Mouse (Mus musculus) liver, embryonic 12.5 days (tissue): ENCODE measurements around the gene Emp2. TPM values are rescaled to one million over a fixed set of nuclear protein-coding genes. Genes with fewer than 3 reads are reported as not detected.
"Not testable (repeated sequence)": the region's sequence is repeated elsewhere in the genome, so short reads cannot be mapped to it uniquely, and the experiment has no call there.

Experiments
- ATAC-seq: fragments of 200-750 bp; cut with Nextera tagmentation; 2 replicates; pipeline ENCODE4 v1.8.0; 2017; ENCODE audit warnings: moderate number of reproducible peaks, mild to moderate bottlenecking, moderate library complexity
- H3K27ac ChIP-seq: fragments of 300-500 bp; sonication (generic); 2 replicates; pipeline ENCODE4 v1.5.1; 2016; ENCODE audit warnings: mild to moderate bottlenecking
- H3K27me3 ChIP-seq: fragments of 300-500 bp; sonication (generic); replicated peaks from 2 replicates; pipeline ENCODE4 v1.6.1; 2016; ENCODE audit warnings: mild to moderate bottlenecking, moderate library complexity
- H3K36me3 ChIP-seq: fragments of 300-500 bp; sonication (generic); 2 replicates; pipeline ENCODE4 v1.6.1; 2016; ENCODE audit warnings: mild to moderate bottlenecking, moderate library complexity
- H3K4me1 ChIP-seq: fragments of 300-500 bp; sonication (generic); 2 replicates; pipeline ENCODE4 v1.6.1; 2016
- H3K4me2 ChIP-seq: fragments of 300-500 bp; sonication (generic); 2 replicates; pipeline ENCODE4 v1.6.1; 2016; ENCODE audit warnings: mild to moderate bottlenecking, moderate library complexity
- H3K4me3 ChIP-seq: fragments of 300-500 bp; sonication (generic); 2 replicates; pipeline ENCODE4 v1.5.1; 2016; ENCODE audit warnings: mild to moderate bottlenecking, moderate library complexity
- H3K9ac ChIP-seq: fragments of 300-500 bp; sonication (generic); 2 replicates; pipeline ENCODE4 v1.6.1; 2016; ENCODE audit warnings: mild to moderate bottlenecking, moderate library complexity
- H3K9me3 ChIP-seq: fragments of 300-500 bp; sonication (generic); replicated peaks from 2 replicates; pipeline ENCODE4 v1.6.1; 2016; ENCODE audit warnings: mild to moderate bottlenecking, moderate library complexity
- WGBS: fragments of 180-500 bp; shearing (Covaris S2); methylation state at CpG from one replicate; pipeline ENCODE4 v1.1.7; 2016; ENCODE audit not compliant: insufficient replicate concordance; 5-methylcytosine and 5-hydroxymethylcytosine counted together
- microRNA-seq: library from miRNA; unstranded; fragments of <30 nt; microRNA quantifications from one replicate; pipeline ENCODE4, GENCODE M21; 2017
- polyA plus RNA-seq: library from polyadenylated mRNA; unstranded; fragments of >200 nt; fragmentation: Nextera tagmentation; extraction: Ambion mirVana; gene quantifications from 2 replicates; pipeline ENCODE4 v1.2.1, GENCODE M21; 2016

Gene Emp2
- polyA plus RNA-seq, 1 experiment from 2014 or later: 5.7 TPM

DNA sequence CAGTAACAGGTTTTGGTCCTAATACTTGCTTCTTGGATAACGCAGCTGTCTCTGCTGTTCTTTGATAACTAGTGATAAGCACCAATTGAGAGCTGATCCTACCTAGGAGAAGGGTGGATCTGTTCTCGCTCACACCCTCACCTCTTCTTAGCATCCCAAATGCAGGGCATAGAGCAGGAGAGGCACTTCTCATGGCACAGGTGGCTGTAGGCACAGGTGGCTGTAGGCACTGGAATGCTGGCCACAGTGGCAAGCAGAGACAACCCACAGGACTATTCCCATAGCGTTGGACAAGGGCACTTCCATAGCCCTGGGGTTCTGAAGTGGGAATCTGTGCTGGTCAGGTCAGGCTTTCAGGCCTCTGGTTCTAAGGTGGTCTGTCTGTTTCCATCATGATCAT is 31.9 kb downstream of the Emp2 start:
- Histone ChIP-seq H3K4me1 (no peaks in the 10 kb centered on the region), H3K36me3 (no peaks in the 10 kb centered on the region), H3K9me3 (no peaks in the 10 kb centered on the region), H3K4me2 (no peak overlapping the region), H3K27ac (no peak overlapping the region), H3K4me3 (no peak overlapping the region), H3K27me3 (no peaks in the 10 kb centered on the region), H3K9ac (no peak overlapping the region)
- 61% methylated on average over 3 of the region's 3 CpGs for WGBS
- ATAC-seq: no peak

DNA sequence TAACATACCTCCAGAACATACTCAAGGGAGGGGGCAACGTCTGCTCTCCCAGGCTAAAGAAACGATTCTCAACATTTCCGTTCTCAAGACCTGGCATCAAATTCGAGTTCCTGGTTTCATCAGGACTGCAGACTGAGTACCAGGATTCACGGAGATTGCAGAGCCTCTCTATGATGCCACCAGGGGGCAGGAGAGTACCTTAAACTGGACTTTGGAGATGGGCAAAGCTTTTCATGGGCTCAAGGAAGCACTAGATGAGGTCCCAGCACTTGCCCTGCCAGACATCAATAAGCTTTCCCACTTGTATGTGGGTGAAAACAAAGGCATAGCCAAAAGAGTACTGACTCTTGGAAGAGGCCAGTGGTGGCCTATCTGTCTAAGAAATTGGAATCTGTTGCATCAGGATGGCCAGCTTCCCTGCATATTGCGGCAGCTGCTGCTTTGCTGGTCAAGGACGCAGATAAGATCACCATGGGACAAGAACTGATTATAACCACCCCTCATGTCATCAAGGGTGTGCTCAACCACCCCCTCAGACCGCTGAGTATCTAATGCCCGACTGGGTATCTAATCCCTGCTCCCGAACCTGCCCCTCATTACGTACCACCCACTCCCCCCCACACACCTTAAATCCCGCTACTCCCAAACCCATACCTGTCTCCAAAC is 33.3 kb downstream of the Emp2 start:
- Histone ChIP-seq H3K27ac (no peak overlapping the region), H3K4me1 (no peaks in the 10 kb centered on the region), H3K36me3 (no peaks in the 10 kb centered on the region), H3K27me3 (no peaks in the 10 kb centered on the region), H3K4me2 (no peak overlapping the region), H3K9ac (no peak overlapping the region), H3K9me3 (no peaks in the 10 kb centered on the region), H3K4me3 (no peak overlapping the region)
- whole genome bisulfite sequencing: 40% methylated on average over 12 of the region's 12 CpGs
- ATAC-seq: no peak

DNA sequence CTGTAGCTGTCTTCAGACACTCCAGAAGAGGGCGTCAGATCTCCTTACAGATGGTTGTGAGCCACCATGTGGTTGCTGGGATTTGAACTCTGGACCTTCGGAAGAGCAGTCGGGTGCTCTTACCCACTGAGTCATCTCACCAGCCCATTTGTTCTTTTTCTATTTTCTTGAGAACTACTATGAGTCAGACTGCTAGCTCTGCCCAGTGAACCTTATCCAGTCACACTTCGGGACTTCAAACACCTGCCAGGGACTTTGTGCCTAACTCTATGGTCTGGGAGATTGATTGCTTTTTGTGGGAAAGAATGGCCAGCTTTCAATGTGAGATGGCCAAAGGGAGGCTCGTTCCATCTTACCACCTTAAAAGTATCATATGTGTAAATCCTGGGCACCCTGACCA is 37.0 kb downstream of the Emp2 start:
- not testable (repeated sequence) for H3K27ac ChIP-seq, H3K4me3 ChIP-seq, H3K9me3 ChIP-seq, H3K9ac ChIP-seq, H3K27me3 ChIP-seq, H3K4me1 ChIP-seq, H3K4me2 ChIP-seq, ATAC-seq, H3K36me3 ChIP-seq
- 63% methylated on average over 5 of the region's 5 CpGs for WGBS

DNA sequence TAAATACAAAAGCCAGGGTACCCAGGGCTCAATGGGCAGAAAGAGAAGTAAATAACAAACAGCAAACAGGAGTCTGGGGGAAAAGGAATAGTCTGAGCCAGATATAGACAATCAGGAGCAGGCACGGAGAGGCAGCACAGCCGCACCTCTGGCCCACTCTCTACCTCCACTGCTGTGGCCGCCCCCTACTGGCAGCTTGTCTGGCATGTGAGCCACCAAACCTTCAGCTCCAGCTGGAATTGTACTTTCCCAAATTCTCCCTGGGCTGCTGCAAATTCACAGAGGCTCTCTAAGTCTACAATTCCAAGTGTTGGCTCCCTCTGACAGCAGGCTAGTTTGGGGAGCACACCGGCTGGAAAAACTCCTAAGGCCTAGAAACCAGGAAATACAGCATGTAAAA is 39.3 kb downstream of the Emp2 start:
- Histone ChIP-seq H3K27me3 (no peaks in the 10 kb centered on the region), H3K4me1 (no peaks in the 10 kb centered on the region), H3K27ac (no peak overlapping the region), H3K9me3 (no peaks in the 10 kb centered on the region), H3K9ac (no peak overlapping the region), H3K36me3 (no peaks in the 10 kb centered on the region), H3K4me3 (no peak overlapping the region), H3K4me2 (no peak overlapping the region)
- no peak for ATAC-seq
- 55% methylated on average over 4 of the region's 4 CpGs for WGBS

DNA sequence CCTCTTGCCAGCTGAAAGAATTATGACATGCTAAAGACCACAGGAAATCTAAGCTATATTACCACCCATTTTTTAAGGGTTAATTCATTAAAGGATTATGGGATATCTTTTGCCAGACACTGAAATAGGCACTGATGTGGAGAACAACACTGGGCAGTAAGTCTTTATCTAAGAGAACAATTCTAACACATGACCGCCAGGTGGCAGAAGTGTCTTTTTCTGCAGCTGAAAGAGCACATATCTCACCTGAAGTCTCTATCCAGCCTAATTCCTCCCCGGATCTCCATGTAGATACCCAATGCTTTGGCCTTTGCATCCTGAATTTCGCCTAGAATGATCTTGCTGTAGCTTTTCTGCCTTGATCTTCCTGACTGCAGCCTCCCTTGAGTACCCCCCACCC is 41.5 kb downstream of the Emp2 start:
- Histone ChIP-seq H3K36me3 (no peaks in the 10 kb centered on the region), H3K9ac (no peak overlapping the region), H3K27ac (no peak overlapping the region), H3K4me3 (no peak overlapping the region), H3K9me3 (no peaks in the 10 kb centered on the region), H3K4me2 (no peak overlapping the region), H3K4me1 (no peaks in the 10 kb centered on the region), H3K27me3 (no peaks in the 10 kb centered on the region)
- no peak for ATAC-seq
- 11% methylated on average over 3 of the region's 3 CpGs for WGBS

DNA sequence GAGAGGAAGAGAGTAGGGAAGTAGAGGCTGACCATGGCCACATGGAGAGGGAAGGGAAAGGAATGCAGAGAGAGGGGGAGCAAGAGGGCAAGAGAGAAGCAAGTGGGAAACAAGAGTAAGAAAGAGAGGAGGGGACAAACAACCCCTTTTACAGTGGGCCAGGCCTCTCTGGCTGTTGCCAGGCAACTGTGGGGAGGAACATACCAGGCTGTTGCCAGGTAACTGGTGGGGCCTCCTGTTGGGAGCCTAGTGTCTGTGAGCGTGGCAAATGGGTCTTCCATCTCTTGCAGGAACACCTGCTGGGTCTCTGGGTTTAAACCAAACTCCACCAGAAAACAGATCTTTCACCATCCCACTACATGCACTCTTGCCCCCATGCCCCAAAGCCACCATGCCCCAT is 59.8 kb downstream of the Emp2 start:
- Histone ChIP-seq H3K36me3 (no peaks in the 10 kb centered on the region), H3K4me3 (no peak overlapping the region), H3K4me2 (no peak overlapping the region), H3K9ac (no peak overlapping the region), H3K4me1 (no peaks in the 10 kb centered on the region), H3K9me3 (no peaks in the 10 kb centered on the region), H3K27me3 (no peaks in the 10 kb centered on the region), H3K27ac (no peak overlapping the region)
- ATAC-seq: no peak
- 46% methylated on average over 1 of the region's 1 CpGs for WGBS

DNA sequence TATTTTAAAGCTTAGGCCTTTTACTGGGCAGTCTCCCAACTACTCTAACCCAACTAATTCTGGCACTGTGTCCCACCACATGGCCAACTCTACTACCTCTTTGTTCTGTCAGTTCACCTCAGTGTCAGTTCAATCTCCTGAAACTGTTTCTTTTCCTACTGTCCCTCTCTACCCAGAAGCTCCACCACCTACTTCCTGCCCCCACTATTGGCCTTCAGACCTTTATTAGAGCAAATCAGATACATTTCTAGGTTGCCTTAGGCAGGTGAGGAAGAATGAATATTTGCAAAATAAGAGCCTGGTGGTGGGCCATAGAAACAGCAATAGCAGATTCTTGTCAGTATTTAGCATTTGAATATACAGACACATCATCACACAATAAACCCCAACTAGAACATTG is 77.2 kb downstream of the Emp2 start:
- Histone ChIP-seq H3K9ac (no peak overlapping the region), H3K27ac (no peak overlapping the region), H3K9me3 (no peaks in the 10 kb centered on the region), H3K4me3 (no peak overlapping the region), H3K4me2 (no peak overlapping the region), H3K4me1 (no peaks in the 10 kb centered on the region), H3K27me3 (no peaks in the 10 kb centered on the region), H3K36me3 (no peaks in the 10 kb centered on the region)
- no peak for ATAC-seq

Small RNAs within 50 kb of the gene (microRNA-seq; reads per million reads assigned to microRNA genes)
- gene Gm22932: not detected

Other genes with a start within 250 kb of the Emp2 start
- 0.96 and 1.2 TPM in 2 replicates for gene Rpl39l, start 143.7 kb downstream of the Emp2 start, polyA plus RNA-seq
- gene Atf7ip2, start 121.3 kb downstream of the Emp2 start, polyA plus RNA-seq: 0.32 and 0.35 TPM in 2 replicates
- gene Tekt5, start 81.5 kb upstream of the Emp2 start, polyA plus RNA-seq: 0.08 TPM in 1 of 2 replicates, not detected in the other
- 49.4 and 52.0 TPM in 2 replicates for gene Nubp1, start 98.0 kb upstream of the Emp2 start, polyA plus RNA-seq
- 1.7 and 1.8 TPM in 2 replicates for gene Tvp23a, start 133.4 kb upstream of the Emp2 start, polyA plus RNA-seq
- 0.13 TPM in 1 of 2 replicates, not detected in the other for gene Ciita, start 166.1 kb upstream of the Emp2 start, polyA plus RNA-seq
- 7.6 and 7.8 TPM in 2 replicates for gene Dexi, start 229.1 kb upstream of the Emp2 start, polyA plus RNA-seq
- gene Clec16a, start 231.4 kb upstream of the Emp2 start, polyA plus RNA-seq: 15.7 and 17.3 TPM in 2 replicates